Comparison of ENCODE assay signal across 8 mouse cellular contexts in genomic region chr12:51058569-51058968, GRCm38 (mm10).
DNase-seq lines count a peak whose midpoint lies in the region; ATAC-seq lines count a peak whose summit lies in the region.

No protein-coding gene starts in this region.

- no peaks in the 10 kb centered on the region for H3K27me3 ChIP-seq in kidney, embryonic 15.5 days
- no peaks in the 10 kb centered on the region for H3K27me3 ChIP-seq in heart, embryonic 16.5 days (ENCODE audit: control insufficient read depth, insufficient read depth, low read length)

- DNase-seq in kidney, adult 9 months: no peak
- DNase-seq in embryo, embryonic 9.5 days (ENCODE audit: extremely low spot score): peak; percentile 29
- peak; percentile 19 to 22 for DNase-seq in left cerebral cortex, postnatal 10 days (ENCODE audit: extremely low spot score in 1 of 2, low spot score in 2 of 2)
- DNase-seq in retina, embryonic 14.5 days (ENCODE audit: low spot score): peak; percentile 76
- DNase-seq in spleen, adult 18-20 months: no peak
- no peak for DNase-seq in ovary, adult 18-20 months (ENCODE audit: low spot score)

- peak overlapping the region; percentile 55 for H3K4me2 ChIP-seq in kidney, embryonic 15.5 days
- peak overlapping the region; percentile 65 for H3K4me2 ChIP-seq in heart, embryonic 16.5 days (ENCODE audit: low read depth, low read length)

- no peaks in the 10 kb centered on the region for H3K9me3 ChIP-seq in kidney, embryonic 15.5 days (replicated peaks)
- H3K9me3 ChIP-seq in heart, embryonic 16.5 days (replicated peaks; ENCODE audit: control insufficient read depth, low read length): no peaks in the 10 kb centered on the region

- intact Hi-C loops in left cerebral cortex, postnatal 10 days (cut with DNase I): no loop called here

- no peak overlapping the region for H3K27ac ChIP-seq in kidney, embryonic 15.5 days
- H3K27ac ChIP-seq in heart, embryonic 16.5 days (ENCODE audit: low read length): peak overlapping the region; percentile 63

- peak overlapping the region; percentile 30 for H3K4me3 ChIP-seq in kidney, embryonic 15.5 days (replicated peaks)
- peak overlapping the region; percentile 48 for H3K4me3 ChIP-seq in heart, embryonic 16.5 days (ENCODE audit: low read length)

- H3K9ac ChIP-seq in kidney, embryonic 15.5 days: no peak overlapping the region
- peak overlapping the region; percentile 72 for H3K9ac ChIP-seq in heart, embryonic 16.5 days (ENCODE audit: low read length)

- WGBS in kidney, embryonic 15.5 days: 8% methylated on average over 12 of the region's 12 CpGs
- 12% methylated on average over 12 of the region's 12 CpGs for WGBS in heart, embryonic 16.5 days

- H3K36me3 ChIP-seq in kidney, embryonic 15.5 days: no peaks in the 10 kb centered on the region
- no peaks in the 10 kb centered on the region for H3K36me3 ChIP-seq in heart, embryonic 16.5 days (ENCODE audit: control insufficient read depth, insufficient read depth)

- 0 out of 2 replicates have a peak, but pooled peaks cover 5% of the 10 kb centered on the region for H3K4me1 ChIP-seq in kidney, embryonic 15.5 days
- no peaks in the 10 kb centered on the region for H3K4me1 ChIP-seq in heart, embryonic 16.5 days (ENCODE audit: control insufficient read depth, insufficient read depth, low read length)

- ATAC-seq in kidney, embryonic 15.5 days (replicated peaks; ENCODE audit: low FRiP score): peak; percentile 46; the same call in 1 of the 2 replicates
- ATAC-seq in heart, embryonic 16.5 days (replicated peaks; ENCODE audit: extremely low read depth, insufficient read depth, low FRiP score): no peak

Comparison
In these comparisons a context has a peak if more than half of its experiments do, and no peak if none do; other contexts are left out.
1. DNase-seq: peak in embryo, embryonic 9.5 days (single experiment), left cerebral cortex, postnatal 10 days (2 of 2) and retina, embryonic 14.5 days (single experiment); none in kidney, adult 9 months (single experiment), spleen, adult 18-20 months (0 of 2) and ovary, adult 18-20 months (single experiment).